Mouse (Mus musculus): ENCODE data around the gene Ankrd23.
A peak's percentile ranks its signal among the peaks of the same experiment; 100 is the strongest.

The Ankrd23 gene

DNA sequence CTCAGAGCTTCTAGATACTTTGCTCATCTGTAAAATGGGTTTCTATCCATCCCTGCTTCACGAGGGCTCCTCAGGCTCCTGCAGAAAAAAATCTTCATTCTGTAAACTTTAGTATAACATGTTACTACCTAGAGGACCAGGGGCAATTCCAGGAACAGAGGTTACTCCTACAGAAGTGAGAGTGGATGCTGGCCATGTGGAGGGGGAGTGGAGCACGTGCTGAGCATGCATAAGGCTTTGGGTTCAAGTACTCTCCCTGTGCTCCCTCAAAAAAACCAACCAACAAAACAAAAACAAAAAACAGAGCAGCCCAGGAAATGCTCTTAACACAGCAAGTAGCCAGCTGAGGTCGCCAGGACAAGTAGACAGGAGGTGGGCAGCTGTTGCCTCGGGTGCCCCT is 26.9 kb upstream of the Ankrd23 start:
- DNase-seq (ENCODE audit: low spot score in 2 of 2): no peak

DNA sequence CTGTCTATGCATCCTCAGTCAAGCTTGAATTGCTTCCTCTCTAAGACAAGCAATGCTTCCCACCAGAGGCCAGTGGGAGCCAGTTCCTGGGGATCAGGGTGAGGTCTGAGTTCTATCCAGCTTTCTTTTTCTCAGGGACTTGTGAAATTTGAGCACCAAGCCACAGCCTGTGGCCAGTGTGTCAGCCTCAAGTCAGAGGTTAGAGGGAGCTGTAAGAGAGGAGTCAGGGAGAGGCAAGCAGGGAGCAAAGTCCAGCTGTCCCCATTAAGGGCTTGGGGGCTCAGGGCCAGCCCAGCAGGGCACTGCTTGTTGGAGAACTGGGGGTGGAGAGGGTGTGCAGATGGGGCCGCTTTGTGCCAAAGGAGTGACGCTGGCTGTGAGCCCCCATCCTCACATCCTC is 26.5 kb upstream of the Ankrd23 start:
- no peak for DNase-seq (ENCODE audit: low spot score in 2 of 2)

DNA sequence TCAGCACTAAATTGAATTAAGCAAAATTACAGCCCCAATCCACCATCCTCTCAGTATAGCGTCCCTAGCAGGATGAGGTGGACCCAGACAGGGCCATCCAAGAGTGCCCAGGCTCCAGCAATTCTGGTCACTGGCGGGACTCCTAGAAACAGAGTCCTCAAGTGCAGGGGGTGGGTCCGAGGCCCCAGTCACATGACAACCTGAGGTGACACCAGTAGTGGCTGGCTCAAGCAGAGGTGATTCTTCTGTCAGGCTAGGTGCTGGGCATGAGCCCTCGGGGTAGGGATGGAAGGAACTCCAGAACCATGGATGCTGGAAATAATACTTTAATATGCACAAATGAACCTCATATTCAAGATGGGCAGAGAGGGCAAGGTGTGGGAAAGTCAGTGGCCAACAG is 25.7 kb upstream of the Ankrd23 start:
- no peak for DNase-seq (ENCODE audit: low spot score in 2 of 2)

DNA sequence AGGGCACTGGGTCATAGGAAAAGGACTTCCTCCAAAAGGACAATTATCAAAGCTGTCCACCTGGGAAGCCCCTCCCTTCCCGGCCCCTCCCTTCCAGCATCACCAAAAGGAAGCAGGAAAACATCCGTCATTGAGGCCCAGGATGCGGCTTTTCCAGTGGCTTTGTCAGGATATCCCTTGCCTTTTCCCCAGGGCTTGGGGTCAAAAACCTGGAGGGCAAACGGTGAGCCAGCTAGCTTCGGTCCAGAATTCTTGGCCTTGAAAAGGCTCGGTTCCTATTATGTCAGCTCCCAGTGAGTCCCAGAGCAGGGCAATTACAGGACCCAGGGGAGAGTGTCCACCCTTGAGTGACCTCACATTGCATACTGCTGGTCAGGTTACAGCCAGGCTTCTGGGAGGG is 24.2 kb upstream of the Ankrd23 start:
- no peak for DNase-seq (ENCODE audit: low spot score in 2 of 2)

- no peak for DNase-seq (ENCODE audit: low spot score in 2 of 2)
Observed at GRCm38 (mm10) chr1:36559888-36560287, 23.2 kb upstream of the Ankrd23 start.

GRCm38 (mm10) chr1:36559256-36559655 is 22.6 kb upstream of the Ankrd23 start:
- DNase-seq (ENCODE audit: low spot score in 2 of 2): no peak

- peak in 1 of 2 experiments; percentile 70 for DNase-seq (ENCODE audit: low spot score in 2 of 2)
Observed at GRCm38 (mm10) chr1:36558031-36558993, 21.6 kb upstream of the Ankrd23 start, which contains the start of gene Sema4c. Gene Sema4c, minus strand, starts transcription at chr1:36558349.

GRCm38 (mm10) chr1:36557457-36558011 is 20.9 kb upstream of the Ankrd23 start:
- peak in 1 of 2 experiments; percentile 65 for DNase-seq (ENCODE audit: low spot score in 2 of 2)

- peak; percentile 88 to 94 for DNase-seq (ENCODE audit: low spot score in 2 of 2)
Observed at GRCm38 (mm10) chr1:36556553-36557456, 20.1 kb upstream of the Ankrd23 start.

DNA sequence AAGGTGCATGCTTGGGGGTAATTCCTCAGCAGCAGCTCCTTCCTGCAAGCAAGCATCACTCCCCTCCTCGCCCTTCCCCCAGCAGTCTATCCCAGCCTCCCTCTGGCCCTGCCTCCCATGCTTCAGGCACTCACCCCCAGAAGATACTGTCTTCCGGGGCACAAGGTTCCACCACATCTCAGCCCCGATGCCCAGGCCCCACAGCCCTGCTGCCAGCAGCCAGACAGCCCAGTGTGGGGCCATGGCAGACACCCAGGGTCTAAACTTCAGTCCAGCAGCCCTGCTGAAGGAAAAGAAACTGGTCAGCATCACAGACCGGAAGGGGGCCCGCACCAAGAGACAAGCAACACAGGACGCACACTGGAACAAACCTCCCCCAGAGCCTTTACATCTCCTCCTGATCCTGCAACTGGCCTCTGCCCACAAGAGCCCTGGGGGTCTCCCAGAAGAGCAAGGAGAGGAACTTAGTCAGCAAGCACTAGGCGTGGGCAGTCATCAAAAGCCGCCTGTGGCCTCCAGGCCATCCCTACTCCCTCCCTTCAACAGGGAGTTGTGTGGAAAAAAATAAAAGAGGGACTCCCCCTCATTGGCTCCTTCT is 19.2 kb upstream of the Ankrd23 start:
- no peak for DNase-seq (ENCODE audit: low spot score in 2 of 2)

DNA sequence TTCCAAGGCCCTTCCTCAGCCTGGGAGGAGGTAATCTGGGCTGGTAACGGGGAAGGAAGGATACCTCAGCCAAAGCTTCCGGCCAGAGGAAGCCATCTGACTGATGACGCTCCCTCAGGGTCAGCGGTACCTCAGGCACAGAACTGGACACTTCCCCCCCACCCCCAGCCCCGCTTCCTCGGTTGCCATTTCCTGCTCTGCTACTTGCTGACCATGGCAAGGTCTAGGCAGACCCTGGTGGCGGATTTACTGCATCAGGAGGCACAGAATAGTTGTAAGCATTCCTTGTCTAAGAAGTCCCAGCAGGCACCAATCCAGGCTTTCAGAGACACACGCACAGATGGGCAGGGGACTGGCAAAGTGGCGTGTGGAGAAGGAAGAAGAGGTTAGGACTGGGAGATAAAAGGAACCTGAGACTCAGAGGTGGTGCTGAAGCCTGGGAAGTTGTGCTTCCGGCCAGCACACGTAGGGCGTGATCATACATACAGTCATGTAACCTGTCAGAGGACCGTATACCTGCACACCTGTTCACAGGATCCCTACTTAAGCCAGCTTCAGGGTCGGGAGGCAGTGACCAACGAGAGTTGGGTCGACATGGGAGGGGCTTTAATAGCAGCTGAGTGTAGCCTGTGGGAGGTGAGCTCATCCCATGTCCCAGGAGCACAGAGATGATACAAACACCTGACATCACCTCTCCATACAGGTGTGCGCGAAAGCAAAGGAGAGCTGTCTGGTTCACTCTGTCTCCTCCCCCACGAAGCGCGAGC is 18.1 kb upstream of the Ankrd23 start:
- no peak for DNase-seq (ENCODE audit: low spot score in 2 of 2)

- no peak for DNase-seq (ENCODE audit: low spot score in 2 of 2)
Observed at GRCm38 (mm10) chr1:36552506-36552905, 15.8 kb upstream of the Ankrd23 start.

DNA sequence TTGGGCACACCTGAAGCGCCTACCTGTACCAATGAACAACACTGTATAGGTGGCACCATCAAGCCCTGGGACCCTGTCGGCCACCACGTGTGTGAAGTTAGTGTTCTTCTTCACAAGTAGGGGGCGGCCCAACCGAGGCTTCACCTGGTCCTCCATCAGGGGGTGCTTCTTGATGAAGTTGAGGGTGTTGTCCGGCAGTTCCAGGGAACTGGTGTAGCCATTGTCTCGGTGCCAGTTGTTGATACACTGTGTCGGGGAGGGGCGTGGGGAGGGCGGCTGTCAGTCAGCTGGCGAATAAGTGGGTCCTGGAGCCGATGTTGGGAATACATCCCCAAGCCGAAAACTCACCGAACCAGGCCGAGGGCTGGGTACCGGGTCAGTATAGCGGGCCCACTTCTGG is 15.2 kb upstream of the Ankrd23 start:
- DNase-seq (ENCODE audit: low spot score in 2 of 2): no peak

DNA sequence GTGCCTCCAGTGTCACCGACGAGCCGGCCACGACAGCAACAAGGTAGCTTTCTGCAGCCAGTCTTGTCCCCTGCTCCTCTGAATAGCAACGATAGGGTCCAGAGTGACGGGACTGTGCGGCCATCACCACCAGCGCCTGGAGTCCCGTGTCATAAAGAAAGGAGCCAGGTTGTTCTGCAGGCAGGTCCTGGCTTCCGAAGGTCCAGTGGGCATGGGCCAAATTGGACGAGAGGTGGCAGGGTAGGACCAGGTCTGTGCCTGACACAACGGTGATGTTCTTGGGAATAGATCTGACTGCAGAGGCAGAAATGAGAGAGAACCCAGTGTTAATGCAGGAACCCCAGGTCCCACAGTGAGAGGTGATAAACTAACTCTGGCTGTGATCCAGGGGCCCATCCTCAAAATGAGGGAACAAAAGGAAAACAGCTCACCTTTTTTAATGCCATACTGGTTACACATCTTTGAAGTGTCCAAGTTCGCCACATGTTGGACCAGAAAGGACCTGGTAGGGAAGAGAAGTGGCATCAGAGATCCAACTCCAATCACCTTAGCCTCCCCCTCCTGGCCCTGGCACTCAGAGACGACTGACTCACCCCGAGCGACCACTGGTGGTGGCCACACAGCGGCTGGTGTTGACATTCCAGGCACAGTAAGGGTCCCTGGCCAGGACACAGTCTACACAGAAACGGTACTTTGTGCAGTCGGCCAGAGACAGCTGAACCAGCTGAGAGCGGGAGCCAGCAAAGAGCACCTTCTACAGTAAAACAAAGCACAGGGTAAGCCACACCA is 13.6 kb upstream of the Ankrd23 start:
- no peak for DNase-seq (ENCODE audit: low spot score in 2 of 2)

- DNase-seq (ENCODE audit: low spot score in 2 of 2): no peak
Observed at GRCm38 (mm10) chr1:36549491-36549890, 12.8 kb upstream of the Ankrd23 start.

GRCm38 (mm10) chr1:36548771-36549170 is 12.1 kb upstream of the Ankrd23 start:
- no peak for DNase-seq (ENCODE audit: low spot score in 2 of 2)

DNA sequence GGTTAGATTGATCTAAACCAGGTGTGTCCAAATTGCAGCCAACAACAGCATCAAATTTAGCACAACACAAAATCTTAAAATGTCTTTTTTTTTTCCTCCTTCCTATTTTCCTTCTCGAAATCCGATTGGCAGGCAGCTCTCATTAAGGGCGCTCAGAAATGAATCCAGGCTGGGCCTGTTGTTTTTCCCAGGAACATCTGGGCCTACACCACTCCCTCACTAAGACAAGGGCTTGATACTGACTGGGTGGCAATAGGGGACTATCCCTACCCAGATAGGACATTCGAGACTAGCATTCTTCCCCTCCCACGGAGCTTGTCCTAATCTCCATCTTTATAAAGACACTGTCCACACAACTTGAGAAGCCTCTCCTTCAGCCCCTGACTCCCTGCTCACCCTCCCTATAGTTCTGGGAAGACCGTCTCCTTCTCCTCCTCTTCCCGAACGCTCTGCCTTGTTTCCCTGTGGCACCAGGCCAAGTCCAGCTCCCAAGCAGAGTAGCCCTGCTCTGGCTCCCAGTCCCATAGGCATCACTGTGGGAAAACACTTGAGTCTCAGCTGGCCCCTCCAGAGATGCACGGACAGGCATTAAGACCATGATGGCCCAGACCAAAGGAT is 11.4 kb upstream of the Ankrd23 start:
- no peak for DNase-seq (ENCODE audit: low spot score in 2 of 2)

DNA sequence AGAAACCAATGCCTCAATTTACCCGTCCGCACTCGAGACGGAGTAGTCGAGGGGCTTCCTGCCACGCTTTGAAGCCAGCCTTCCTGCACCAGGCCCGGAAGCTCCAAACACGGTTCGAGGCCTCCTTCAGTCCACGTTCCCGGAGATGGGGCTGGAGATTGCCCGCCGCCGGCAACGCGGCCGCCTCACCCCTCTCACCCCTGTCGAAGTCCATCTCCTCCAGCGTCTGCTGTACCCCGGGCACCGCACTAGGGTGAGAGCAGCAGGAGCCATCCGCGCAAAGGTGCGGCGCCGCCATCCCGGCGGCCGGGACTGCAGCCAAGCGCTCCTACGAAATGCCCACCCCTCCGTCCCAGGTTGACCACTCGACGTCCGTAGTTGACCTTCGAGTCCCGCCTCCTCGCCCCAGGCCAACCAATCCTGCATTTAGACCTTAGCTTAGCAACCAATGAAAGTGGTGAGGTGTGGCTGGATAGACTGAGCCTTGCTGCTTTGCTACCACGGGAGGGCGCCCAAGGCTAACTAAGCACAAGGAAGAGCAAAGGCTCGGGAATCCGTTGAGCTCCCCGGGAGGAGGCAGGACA is 10.3 kb upstream of the Ankrd23 start, which contains the start of gene Ankrd39:
Gene Ankrd39 (minus strand): TSS at position 558 of the 584 bp plus-strand sequence.
- peak; percentile 96 to 97 for DNase-seq (ENCODE audit: low spot score in 2 of 2)
